Mouse (Mus musculus): ENCODE measurements around the gene Rps12. TPM values are rescaled to one million over a fixed set of nuclear protein-coding genes. Genes with fewer than 3 reads are reported as not detected.
"Not testable (repeated sequence)": the region's sequence is repeated elsewhere in the genome, so short reads cannot be mapped to it uniquely, and the experiment has no call there.

Gene Rps12
- total RNA-seq, 2 experiments from 2014 or later, result 212 to 250 TPM

DNA sequence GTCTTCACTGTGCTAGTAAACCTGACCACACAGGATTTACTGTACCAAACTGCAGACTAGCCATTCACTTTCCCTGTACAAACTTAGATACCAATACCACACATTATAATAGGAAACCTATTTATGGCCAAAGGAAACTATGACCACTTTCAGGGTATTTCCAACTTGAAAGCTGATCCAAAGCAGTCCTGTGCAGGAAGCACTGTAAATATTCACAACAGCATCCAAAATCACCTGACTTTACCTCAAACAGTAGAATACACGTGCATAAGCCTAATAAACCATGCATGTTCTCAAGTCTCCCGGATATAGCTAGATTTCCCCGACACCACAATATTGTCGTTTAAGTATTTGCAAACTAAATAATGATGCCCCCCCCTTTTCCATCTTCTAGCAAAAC is 1.0 kb downstream of the Rps12 start:
- no peak for DNase-seq (ENCODE audit: extremely low spot score in 1 of 2, low spot score in 1 of 2)

DNA sequence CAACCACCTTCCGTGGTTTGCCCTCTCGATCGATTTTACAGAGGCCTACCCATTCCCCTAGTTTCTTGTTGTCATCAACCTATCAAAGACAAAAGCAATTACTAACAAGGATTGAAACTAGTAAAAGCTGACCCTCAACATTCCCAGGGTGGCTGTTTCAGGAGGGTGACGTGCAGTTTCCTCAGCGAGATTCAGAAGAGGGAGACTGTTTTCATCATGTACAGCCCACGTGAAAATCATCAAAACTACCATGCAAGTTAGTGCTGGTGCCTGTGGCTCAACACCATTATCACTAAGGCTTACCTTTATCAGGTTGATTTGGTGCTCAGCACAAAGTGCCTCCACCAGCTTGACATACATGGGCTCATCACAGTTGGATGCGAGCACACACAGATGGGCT is 1.5 kb downstream of the Rps12 start:
- DNase-seq (ENCODE audit: extremely low spot score in 1 of 2, low spot score in 1 of 2), result not testable (repeated sequence)

DNA sequence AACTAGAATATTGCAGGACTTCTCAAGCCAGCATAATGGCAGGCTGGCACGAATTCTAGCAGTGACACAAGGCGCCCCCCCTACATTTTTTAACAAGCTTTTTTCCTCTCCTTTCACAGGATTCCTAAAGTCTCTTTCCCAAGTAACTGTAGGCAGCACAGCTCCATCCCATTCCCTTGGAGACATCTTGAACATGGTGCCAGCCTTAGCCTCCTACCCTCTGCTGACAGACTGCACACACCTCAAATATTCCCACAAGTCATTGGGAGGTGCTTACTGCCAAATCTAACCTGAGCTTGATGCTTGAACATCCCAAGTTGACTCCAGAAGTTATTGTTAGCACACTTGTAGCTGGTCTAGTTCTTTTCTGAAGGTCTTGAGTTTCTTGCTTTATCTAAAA is 3.0 kb downstream of the Rps12 start:
- no peak for DNase-seq (ENCODE audit: extremely low spot score in 1 of 2, low spot score in 1 of 2)

DNA sequence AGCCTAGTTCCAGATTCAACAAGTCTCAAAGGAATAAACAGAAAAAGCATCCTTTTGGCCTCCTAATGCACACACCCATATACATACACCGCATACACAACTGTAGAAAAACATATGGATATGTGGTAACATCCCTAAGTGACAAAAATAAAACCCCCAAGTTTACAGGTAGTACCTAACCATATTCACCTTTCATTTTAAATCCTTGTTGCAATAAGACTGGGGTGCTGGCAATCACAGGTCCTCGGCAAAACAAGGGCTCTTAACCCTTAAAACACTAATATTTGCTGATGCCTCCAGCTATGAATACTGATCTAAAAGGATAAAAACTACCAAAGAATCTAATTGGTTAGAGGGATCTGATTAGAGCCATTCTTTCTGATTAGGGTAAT is 3.6 kb downstream of the Rps12 start:
- DNase-seq (ENCODE audit: extremely low spot score in 1 of 2, low spot score in 1 of 2), result no peak

DNA sequence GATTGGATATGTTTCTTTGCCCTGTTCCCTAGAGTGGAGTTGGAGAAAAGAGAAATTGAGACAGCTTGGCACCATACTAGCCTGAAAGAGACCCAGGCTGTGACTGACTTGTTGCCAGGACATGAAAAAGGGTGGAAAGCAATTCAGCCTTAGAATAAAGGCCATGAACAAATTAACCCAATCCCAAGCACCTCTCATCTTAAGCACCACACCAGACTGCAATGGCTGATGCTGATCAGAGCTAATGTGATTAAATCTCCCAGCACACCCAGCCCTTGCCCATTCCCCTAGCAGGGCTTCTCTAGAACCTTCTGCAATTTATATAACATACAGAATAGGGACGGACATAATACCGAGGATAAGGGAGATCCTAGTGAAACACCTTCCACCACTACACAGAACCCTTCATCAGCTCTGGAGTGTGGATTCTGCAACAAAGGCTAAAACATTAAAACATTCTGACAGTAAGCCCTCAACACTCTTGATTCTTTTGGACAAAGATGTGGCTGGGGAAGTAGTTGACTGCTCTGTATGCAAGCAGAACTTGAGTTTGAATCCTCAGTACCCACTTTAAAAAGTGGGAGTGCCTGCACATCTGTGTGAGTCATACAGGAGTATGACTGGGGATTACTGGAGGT is 4.1 kb downstream of the Rps12 start:
- no peak for DNase-seq (ENCODE audit: extremely low spot score in 1 of 2, low spot score in 1 of 2)

DNA sequence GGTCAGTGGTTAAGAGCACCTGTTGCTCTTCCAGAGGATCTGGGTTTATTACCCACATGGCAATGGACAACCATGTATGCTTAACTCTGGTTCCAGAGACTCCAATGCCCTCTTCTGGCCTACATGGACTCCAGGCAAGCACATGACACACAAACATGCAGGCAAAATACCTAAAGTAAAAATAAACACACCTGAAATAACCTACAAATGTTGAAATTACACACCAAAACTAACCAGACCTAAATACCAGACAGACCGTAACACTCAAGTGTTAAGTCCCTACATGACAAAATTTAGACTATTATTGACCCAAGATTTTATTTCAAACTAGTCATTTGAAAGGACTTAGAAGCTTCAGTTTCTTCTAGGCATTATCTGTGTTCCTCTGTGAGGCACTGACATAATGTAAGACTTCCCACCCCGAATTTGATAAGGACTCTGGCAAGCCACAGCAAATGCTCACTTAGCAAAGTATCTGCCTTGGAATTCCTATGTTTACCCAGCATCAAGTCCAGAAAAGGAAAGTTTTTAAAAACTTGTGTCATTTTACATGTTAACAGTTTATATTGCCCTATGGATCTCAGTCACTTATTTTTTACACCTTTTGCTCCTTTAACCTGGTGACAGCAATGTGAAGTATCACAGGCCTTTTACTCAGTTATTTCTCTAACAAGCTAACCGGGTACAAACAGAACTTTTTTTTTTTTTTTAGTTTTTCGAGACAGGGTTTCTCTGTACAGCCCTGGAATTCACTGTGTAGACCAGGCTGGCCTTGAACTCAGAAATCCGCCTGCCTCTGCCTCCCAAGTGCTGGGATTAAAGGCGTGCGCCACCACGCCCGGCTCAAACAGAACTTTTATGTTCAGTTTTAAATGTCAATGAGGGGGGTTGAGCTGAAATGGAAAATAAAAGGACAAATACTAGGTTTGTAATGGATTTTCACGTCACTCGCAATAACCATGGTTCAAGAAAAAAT is 5.0 kb downstream of the Rps12 start:
- DNase-seq (ENCODE audit: extremely low spot score in 1 of 2, low spot score in 1 of 2), result no peak

DNA sequence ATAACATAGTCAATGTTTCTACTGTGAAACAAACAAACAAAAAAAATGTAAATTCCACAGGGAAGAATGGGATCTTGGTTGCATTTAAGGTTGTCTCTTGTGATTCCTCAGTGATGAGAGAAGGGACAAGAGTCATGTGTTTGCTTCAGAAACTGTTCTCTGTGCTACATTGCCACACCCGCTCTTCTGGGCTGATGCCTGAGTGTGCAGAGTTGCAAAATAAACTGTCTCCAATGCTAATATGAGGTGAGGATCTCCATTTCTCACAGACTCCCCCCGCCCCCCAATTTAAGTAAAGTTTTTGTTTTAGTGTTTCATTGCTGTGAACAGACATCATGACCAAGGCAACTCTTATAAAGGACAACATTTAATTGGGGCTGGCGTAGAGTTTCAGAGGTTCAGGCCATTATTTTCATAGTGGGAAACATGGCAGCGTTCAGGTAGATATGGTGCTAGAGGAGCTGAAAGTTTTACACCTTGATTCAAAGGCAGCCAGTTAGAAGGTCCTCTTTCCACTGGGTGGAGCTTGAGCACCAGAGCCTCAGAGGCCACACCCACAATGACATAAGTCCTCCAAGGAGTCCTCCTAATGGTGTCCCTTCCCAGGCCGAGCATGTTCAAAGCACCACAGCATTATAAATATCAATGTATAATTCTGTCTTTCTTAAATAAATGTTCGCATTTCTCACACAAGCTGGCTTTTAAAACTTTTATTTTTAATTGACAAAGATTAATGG is 6.4 kb downstream of the Rps12 start:
- no peak for DNase-seq (ENCODE audit: extremely low spot score in 1 of 2, low spot score in 1 of 2)

DNA sequence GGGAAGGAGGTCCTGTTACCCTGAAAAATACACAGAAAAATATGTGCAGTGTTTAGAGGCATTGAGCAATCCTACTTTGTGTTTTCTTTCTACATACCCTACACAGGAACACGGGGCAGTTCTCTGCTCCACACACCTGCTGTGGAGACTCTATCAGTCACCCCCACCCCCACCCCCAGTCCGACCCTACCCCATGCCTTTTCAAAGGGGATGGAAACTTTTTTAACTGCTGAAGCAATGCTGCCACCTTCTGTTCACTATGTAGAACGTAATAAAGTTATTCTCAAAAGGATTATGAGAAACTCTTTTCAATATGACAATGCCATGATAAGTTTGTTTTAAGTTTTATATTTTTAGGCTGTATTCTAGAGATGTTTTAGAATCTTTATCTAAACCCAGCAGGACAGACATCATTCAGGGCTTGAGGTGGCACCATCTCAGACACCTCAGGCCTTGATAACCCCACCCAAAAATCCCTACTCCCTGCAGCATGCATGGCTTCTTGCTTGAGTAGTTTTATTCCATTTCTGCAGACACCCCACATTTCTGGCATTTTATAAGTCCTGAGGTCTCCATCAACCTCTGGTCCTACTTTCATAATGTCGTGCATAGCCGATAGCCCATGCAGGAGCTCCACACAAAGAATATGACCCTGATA is 9.7 kb downstream of the Rps12 start:
- DNase-seq (ENCODE audit: extremely low spot score in 1 of 2, low spot score in 1 of 2), result no peak

DNA sequence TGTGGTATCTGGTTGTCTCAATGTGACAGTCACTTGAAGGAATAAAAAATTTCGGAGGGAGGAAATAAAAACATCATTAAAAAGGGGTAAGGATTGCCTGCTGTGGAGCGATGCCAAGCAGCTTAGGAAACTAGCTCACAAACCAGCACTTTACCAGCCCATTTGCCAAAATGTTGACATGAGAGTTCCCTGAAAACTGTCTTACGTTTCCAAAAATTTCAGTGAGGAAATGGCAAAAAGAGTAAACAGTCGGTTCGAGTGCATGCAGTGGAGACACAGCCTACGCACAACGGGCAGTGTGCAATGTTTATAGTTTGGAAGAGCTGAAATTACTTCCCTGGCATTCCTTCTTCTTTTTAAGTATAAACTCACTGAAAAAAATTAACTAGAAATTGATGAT is 32.9 kb downstream of the Rps12 start:
- DNase-seq (ENCODE audit: extremely low spot score in 1 of 2, low spot score in 1 of 2), result no peak

Other genes starting within 250 kb of the Rps12 start
- 10 to 100 TPM; 21.2 to 30.0 TPM for gene Slc18b1, start 9.7 kb upstream of the Rps12 start, total RNA-seq (2021)
- under 1 TPM in 1 of 2 experiments, not detected in 1; 0.26 TPM for gene Vnn3, start 64.2 kb upstream of the Rps12 start, total RNA-seq (2021)
- under 1 TPM; 0.14 to 0.39 TPM for gene Vnn1, start 107.4 kb upstream of the Rps12 start, total RNA-seq (2021)
- gene Taar1, start 133.1 kb upstream of the Rps12 start, total RNA-seq (2021), result not detected
- gene Taar2, start 151.3 kb upstream of the Rps12 start, total RNA-seq (2021), result not detected
- not detected for gene Taar3, start 162.3 kb upstream of the Rps12 start, total RNA-seq (2021)
- not detected for gene Taar4, start 173.2 kb upstream of the Rps12 start, total RNA-seq (2021)
- gene Taar5, start 183.4 kb upstream of the Rps12 start, total RNA-seq (2021), result not detected
- gene Taar6, start 198.4 kb upstream of the Rps12 start, total RNA-seq (2021), result not detected
- gene Taar7a, start 206.2 kb upstream of the Rps12 start, total RNA-seq (2021), result not detected
- gene Taar7b, start 212.7 kb upstream of the Rps12 start, total RNA-seq (2021), result not detected
- not detected for gene Taar7d, start 239.9 kb upstream of the Rps12 start, total RNA-seq (2021)